ENCODE assay signal across 17 mouse cellular contexts in the genomic region with DNA sequence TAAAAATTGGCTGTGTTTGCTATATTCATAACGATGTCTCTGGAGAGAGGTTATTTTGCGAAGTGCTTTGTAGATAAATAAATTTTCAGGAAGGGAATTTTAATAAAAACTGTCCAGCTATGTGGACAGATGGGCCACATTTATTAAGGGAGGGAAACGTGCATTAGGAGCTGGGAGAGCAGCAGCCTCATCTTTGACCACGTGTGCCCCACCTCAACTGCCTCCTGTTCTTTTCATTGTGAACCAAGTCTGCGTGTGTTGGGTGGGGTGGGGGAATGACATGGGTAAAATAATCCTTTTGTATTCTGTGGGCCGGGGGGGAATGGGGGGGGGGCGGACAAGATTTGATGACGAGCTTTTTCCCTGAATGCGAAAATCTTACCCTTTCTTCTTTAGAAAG.
"Had no signal": no experiment of that assay in that cellular context is flagged by ENCODE, and none has a peak within 500 bp of the region (broad histone marks: within the 10 kb centered on the region; RNA-seq: fewer than 3 reads in every experiment).

No protein-coding gene starts in this region.

- H3K4me3 ChIP-seq: kidney, embryonic 15.5 days; left cerebral cortex, adult 2 months; limb, embryonic 10.5 days; liver, embryonic 15.5 days; myocyte; neural tube, embryonic 12.5 days had no signal

- H3K4me1 ChIP-seq: kidney, embryonic 15.5 days; limb, embryonic 10.5 days; liver, embryonic 15.5 days; neural tube, embryonic 12.5 days had no signal

- H3K36me3 ChIP-seq: kidney, embryonic 15.5 days; limb, embryonic 10.5 days; liver, embryonic 15.5 days; neural tube, embryonic 12.5 days had no signal

- H3K27ac ChIP-seq: kidney, embryonic 15.5 days; left cerebral cortex, adult 2 months; limb, embryonic 10.5 days; liver, embryonic 15.5 days; neural tube, embryonic 12.5 days had no signal

- H3K9ac ChIP-seq: kidney, embryonic 15.5 days; liver, embryonic 15.5 days; neural tube, embryonic 12.5 days had no signal

- H3K27me3 ChIP-seq: kidney, embryonic 15.5 days; liver, embryonic 15.5 days; neural tube, embryonic 12.5 days had no signal

- H3K4me2 ChIP-seq: kidney, embryonic 15.5 days; liver, embryonic 11.5 days; liver, embryonic 15.5 days; neural tube, embryonic 12.5 days had no signal

- ATAC-seq: lung, postnatal 0 days had no signal

- H3K9me3 ChIP-seq: kidney, embryonic 15.5 days; limb, embryonic 10.5 days; liver, embryonic 15.5 days; neural tube, embryonic 12.5 days had no signal

- DNase-seq: kidney, adult 2 months; kidney, postnatal 14 days; lung, adult 2 months; lung, postnatal 36 days; retina, postnatal 1 day; right cerebral cortex, postnatal 4 days; spleen, adult 18-20 months; thymus, adult 18-20 months; thymus, postnatal 14 days had no signal
